Mouse (Mus musculus) brain, embryonic 18.5 days (tissue): ENCODE results near the gene Zdhhc17.
A peak's percentile ranks its signal among the peaks of the same experiment; 100 is the strongest.

Experiments used
- DNase-seq: peaks from one replicate; pipeline ENCODE4 v3.0.0-alpha.2; 2012; ENCODE audit warnings: low read depth, low spot score

The Zdhhc17 gene

DNA sequence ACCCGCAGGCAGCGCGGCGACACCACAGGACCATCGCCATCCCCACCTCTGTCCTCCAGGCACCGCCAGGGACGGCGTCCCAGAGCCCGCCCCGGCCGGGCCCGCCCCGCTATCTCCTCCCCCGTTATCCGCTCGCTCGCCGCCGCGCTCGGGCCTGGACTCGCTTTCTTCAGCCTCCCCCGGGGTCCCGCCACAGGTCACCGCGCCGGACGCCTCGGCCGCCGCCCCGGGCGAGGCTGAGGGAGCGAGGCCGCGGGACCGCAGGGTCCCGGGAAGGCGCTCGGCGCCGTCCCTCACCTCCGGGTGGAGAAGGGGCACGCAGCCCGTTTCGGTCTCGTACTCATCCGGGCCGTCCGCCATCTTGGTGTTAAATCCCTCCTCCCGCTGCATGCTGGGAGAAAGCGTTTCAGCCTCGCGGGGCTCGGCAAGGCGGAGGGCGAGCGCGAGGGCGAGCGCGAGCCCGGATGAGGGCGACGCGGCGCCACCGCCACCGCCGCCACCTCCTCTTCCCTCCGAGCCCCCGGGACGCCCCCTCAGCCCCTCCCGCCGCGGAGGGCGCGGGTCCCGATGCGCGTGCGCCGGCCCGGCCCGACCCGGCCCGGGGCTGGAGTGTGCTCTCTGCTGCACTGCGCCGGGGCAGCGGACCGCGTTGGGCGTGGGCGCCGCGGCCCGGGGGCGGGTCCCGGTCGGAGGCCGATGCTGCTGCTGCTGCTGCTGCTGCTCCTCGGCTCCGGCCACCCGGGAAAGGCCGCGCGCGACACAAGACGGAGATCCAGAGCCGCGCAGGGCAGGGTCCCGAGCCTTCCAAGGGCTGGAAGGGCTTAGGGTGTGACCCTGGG lies at the start of gene Zdhhc17:
Gene Zdhhc17 (minus strand): TSS at position 500 of the 839 bp plus-strand sequence.
- DNase-seq, result peak; percentile 88

DNA sequence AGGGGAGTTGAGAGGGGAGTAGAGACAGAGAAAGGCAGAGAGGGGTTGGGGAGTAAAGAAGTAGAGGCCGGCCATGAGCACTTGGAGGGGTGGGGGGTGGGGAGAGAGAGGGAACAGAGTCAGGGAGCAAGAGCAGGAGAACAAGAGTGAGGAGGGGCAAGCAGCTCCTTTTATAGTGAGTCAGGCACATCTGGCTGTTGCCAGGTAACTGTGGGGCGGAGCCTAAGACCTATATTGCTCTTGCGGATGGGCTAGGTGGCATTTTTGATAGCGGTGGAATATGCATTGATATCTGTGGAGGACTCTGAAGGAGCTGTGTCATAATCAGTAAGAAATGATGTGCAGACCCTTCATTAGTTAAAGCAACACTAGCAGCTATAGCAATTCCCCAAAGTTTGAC lies 45.8 kb upstream of the Zdhhc17 start:
- DNase-seq, result no peak

DNA sequence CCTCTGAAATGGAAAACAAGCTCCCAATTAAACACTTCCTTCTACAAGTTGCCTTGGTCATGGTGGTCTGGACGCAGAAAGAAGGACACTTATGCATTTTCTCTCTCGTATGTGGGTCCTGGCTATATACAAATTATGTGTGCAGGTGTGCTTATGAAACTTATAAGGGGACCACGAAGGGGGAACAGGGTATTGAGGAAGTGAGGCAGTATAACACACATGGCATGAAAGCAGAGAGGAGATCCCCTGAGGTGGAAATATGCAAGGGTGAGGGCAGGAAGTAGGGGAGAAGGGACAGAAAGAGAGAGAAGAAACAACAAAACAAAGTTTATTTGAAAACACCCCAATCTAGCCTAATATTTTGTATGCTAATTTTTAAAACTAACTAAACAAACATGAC lies 41.7 kb upstream of the Zdhhc17 start:
- DNase-seq, result no peak

DNA sequence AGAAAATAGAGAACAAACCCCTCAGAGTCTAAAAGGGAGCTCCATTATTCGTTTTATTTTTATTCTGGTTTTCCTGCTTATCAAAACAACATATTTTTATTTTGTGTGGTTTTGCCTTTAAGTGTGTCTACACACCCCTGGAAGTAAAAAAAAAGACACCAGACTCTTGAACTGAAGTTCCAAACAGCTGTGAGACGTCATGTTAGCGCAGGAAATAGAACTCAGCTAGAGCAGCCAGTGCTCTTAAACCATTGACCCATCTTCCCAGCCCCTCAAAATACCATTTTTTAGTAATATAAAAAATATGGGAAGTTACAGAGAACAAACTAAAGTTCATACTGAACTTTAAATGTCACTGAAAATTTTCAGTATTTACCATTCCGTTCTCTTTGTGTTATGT lies 40.6 kb upstream of the Zdhhc17 start:
- no peak for DNase-seq

DNA sequence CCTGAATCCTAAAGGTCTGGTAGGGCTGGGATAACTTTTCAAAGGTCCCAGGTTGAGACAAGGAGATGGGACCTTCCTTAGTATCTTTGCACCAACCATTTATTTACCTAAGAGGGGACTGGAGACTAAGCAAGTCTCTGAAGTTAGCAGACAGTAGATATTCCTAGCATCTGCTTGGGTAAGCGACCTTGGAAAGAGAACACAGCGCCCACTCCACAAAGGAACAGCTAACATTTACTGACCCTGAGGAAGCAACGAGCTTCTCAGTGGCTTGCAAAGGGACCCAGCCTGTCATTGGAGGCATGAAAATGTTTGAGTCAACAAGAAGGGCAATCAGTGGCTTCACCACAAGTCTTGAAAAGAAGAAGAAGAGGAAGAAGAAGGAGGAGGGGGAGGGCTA lies 40.1 kb upstream of the Zdhhc17 start:
- DNase-seq, result no peak

GRCm38 (mm10) chr10:111047895-111048294 lies 38.0 kb upstream of the Zdhhc17 start:
- no peak for DNase-seq

GRCm38 (mm10) chr10:111040078-111040656 lies 30.2 kb upstream of the Zdhhc17 start:
- DNase-seq, result no peak

DNA sequence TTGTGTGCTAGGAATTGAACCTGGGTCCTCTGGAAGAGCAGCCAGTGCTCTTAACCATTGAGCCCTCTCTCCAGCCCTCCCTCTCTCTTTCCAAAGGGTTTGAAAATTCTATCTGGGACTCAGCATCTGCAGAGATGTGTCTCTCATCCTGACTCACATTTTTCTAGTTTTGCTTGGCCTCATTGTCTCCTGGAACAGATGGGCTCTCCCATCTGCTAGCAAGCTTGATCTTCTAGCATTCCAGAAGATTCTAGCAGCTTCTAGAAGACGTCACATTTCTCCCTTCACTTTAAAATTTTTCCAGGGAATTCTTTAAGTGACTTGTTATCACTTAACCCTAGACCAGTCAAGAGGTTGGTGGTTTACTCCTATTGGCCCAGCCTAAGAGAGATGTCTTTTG lies 26.9 kb upstream of the Zdhhc17 start:
- no peak for DNase-seq

DNA sequence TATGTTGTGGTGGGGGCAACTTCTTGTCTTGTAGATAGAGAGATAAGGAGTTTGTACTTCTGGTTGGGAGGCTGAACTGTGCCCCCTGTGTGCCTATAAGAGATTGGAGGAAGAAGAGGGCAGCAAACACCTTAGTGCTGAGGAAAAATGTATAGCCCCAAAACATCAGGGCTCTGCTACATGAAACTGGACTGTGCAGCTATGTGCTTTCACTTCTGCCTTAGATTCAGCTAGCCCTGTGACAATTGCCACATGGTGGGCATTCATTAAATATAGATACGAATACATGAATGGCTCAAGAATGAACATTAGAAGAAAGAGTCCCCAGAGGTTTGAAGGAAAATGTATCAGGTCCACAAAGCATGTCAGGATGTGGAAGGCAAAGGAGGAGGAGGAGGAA lies 25.2 kb upstream of the Zdhhc17 start:
- no peak for DNase-seq

GRCm38 (mm10) chr10:111031511-111032365 lies 21.8 kb upstream of the Zdhhc17 start:
- no peak for DNase-seq

- no peak for DNase-seq
Measured at GRCm38 (mm10) chr10:111030845-111031244, 20.9 kb upstream of the Zdhhc17 start.

DNA sequence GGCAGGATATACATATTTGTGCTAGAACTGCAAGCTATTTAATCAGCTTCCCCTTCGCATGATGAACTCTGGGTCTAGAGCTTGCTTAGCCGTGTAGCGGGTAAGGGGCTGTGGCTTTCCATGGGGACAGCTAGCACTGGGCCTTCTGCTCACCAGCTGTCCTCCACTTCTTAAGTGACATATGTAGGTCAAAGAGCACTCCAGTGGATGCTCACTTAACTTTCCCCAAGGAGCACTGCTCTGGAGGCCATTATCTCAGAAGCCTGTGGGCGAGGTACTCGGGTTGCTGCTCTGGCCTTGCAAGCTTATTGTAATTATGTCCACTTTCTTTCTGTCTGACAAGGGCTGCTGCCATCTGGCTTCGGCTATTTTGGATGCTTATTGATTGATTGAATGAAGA lies 16.2 kb upstream of the Zdhhc17 start:
- no peak for DNase-seq

DNA sequence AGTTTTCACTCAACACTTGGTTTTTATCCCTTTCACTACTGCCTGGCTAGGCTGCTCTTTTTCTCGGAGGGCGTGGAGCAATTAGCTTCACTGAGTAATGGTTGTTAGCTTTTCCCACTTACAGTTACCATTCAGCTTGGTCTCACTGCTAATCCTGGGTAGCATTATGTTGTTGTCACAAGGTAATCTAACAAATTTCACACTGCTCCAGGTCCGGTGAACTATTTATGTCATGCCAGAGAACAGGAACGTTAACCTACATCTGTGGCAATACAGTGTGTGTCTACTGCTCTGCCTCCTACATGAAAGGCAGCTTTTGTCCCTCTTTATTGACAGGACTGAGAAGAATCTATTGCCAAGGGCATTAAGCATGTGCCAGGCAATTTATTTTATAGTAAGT lies 14.8 kb upstream of the Zdhhc17 start:
- no peak for DNase-seq

DNA sequence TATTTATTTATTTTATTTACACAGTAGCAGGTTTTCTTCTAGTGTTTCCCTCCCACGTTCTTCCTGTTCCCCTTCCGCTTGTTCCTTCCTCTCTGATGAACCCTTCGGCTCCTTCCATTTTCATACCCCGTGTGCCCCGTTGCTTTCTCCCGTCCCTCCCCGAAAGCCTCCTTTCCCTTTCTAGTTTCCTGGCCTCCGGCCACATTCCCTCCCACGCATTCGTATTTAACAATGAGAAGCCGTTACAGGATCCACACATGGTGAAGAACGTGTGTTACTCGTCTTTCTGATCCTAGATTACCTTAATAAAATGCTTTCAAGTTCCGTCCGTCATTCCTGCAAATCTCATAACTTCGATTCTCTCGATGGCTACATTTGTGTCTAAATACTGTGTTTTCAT lies 4.5 kb upstream of the Zdhhc17 start:
- no peak for DNase-seq

DNA sequence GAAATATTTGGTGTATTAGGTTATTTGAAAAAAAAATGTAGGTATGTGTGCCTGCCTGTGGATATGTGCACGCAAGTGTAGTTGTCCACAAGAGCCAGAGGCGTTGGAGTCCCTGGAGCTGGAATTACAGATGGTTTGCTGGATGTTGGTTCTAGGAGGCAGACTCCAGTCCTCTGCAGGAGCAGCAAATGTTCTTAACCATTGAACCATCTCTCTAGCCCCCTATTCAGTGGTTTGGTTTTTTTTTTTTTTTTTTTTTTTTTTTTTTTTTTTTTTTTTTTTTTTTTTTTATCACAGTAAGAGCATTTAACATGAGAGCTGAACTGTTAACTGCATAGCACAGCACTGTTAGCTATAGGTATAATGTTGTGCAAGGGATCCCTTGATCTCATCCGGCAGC lies 3.3 kb upstream of the Zdhhc17 start:
- no peak for DNase-seq

GRCm38 (mm10) chr10:111012496-111013038 lies 2.6 kb upstream of the Zdhhc17 start:
- DNase-seq, result no peak

DNA sequence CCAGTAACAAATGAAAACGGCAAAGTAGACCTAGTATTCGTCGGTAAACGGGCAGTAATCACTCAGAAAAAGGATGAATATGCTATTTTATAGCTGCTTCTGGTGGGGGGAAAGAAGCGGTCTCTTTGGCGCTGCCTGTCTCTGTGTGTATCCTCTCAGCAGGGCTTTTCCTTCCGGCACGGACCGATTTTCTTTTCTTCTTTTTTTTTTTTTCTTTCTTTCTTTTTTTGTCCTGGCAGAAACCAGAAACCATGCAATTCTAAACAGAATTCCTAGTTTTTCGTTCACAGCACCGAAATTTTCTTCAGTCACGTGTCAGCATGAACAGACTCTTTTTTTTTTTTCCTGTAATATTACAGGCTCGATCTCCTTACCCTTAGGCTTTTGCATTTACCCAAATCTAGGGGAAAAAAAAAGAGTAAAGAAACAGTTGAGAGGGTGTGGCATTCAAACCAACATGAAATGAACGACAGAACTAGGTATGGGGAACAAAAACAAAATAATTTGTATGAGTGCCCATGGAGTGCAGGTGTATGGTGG lies 1.4 kb upstream of the Zdhhc17 start:
- DNase-seq, result no peak

- DNase-seq, result peak; percentile 57
Measured at GRCm38 (mm10) chr10:111010480-111011225, 713 bp upstream of the Zdhhc17 start.

DNA sequence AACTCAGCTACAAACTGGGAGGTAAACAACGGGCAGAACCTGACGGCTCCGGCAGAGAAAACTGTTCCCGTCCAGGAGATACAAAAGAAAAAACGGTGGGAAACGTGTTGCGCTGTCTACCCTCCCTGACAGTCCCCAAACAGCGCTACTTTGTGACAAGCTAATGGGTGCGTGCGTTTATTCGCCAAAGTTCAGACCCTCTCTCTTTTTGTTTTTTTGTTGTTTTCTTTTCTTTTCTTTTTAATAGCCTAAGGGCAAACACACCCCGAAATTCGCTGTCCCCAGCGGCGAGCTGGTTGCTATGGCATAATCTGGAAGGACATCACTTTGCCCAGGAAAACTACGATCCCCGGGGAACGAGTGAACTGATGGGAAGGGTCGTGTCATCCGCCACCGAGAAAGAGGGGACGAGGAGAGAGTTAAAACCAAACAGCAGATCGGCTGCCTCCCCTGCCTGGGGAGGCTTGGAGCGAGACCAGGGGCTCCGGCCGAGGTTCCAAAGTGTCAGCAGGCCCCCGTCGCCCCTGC lies 763 bp downstream of the Zdhhc17 start:
- DNase-seq, result no peak

DNA sequence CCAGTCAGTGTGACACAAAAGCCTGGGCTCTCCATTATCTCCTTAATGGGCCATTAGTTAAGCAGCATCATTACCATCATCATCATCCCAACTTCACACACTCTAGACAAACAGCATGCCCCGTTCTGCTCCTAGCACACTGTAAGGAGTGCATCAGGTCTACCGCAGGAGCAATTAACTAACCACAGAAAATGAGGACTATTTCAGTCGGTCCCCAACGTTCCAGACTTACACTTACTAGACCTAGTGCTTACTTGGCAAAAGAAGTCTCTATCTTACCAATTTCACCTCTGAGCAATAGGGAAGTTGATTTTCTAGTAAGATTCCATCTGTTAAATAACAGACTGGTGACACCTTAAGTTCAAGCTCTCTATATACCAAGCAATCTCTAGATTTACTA lies 2.3 kb downstream of the Zdhhc17 start:
- no peak for DNase-seq
